Mouse (Mus musculus) lung, embryonic 14.5 days (tissue): ENCODE data around the gene Trmt44. TPM values are rescaled to one million over a fixed set of nuclear protein-coding genes. Genes with fewer than 3 reads are reported as not detected.

Experiments
- ATAC-seq: fragments of 200-750 bp; cut with Nextera tagmentation; 2 replicates; pipeline ENCODE4 v1.8.0; 2017; ENCODE audit warnings: mild to moderate bottlenecking, moderate TSS enrichment, moderate library complexity; ENCODE audit not compliant: insufficient read depth
- DNase-seq: peaks from one replicate; pipeline ENCODE4 v3.0.0-alpha.2; 2015
- H3K27ac ChIP-seq: fragments of 300-500 bp; sonication (generic); 2 replicates; pipeline ENCODE4 v1.5.1; 2014; ENCODE audit warnings: low read depth, mild to moderate bottlenecking, moderate library complexity
- H3K27me3 ChIP-seq: fragments of 300-500 bp; sonication (generic); 2 replicates; pipeline ENCODE4 v1.6.1; 2014; ENCODE audit warnings: low read length, control low read depth; ENCODE audit not compliant: insufficient read depth
- H3K36me3 ChIP-seq: fragments of 300-500 bp; sonication (generic); 2 replicates; pipeline ENCODE4 v1.6.1; 2014; ENCODE audit warnings: control low read depth; ENCODE audit not compliant: insufficient read depth
- H3K4me1 ChIP-seq: fragments of 300-500 bp; sonication (generic); 2 replicates; pipeline ENCODE4 v1.6.1; 2014; ENCODE audit warnings: antibody characterized with exemption, control low read depth; ENCODE audit not compliant: insufficient read depth
- H3K4me2 ChIP-seq: fragments of 300-500 bp; sonication (generic); 2 replicates; pipeline ENCODE4 v1.6.1; 2014; ENCODE audit warnings: mild to moderate bottlenecking
- H3K4me3 ChIP-seq: fragments of 300-500 bp; sonication (generic); 2 replicates; pipeline ENCODE4 v1.5.1; 2014; ENCODE audit warnings: low read depth, low read length
- H3K9ac ChIP-seq: fragments of 300-500 bp; sonication (generic); 2 replicates; pipeline ENCODE4 v1.6.1; 2014
- H3K9me3 ChIP-seq: fragments of 300-500 bp; sonication (generic); 2 replicates; pipeline ENCODE4 v1.6.1; 2016; ENCODE audit warnings: low read depth, low read length, control low read depth
- CTCF ChIP-seq: IDR thresholded peaks from 2 replicates; pipeline ENCODE4 v1.5.1; 2016; ENCODE audit warnings: antibody characterized with exemption, low read depth
- WGBS: fragments of 180-500 bp; shearing (Covaris S2); extraction: QIAGEN DNeasy Blood & Tissue Kit; methylation state at CpG from one replicate; pipeline ENCODE4 v1.1.7; 2014; 5-methylcytosine and 5-hydroxymethylcytosine counted together
- polyA plus RNA-seq: library from polyadenylated mRNA; unstranded; fragments of >200 nt; fragmentation: Nextera tagmentation; extraction: Ambion mirVana; gene quantifications from 2 replicates; pipeline ENCODE4 v1.2.1, GENCODE M21; 2014

Gene Trmt44
- polyA plus RNA-seq, 1 experiment from 2014 or later, result 8.8 TPM

GRCm38 (mm10) chr5:35530442-35530841 lies 44.4 kb downstream of the Trmt44 start:
- H3K36me3 ChIP-seq, result no peaks in the 10 kb centered on the region
- peak; percentile 71 for DNase-seq
- H3K27ac ChIP-seq, result no peak overlapping the region
- H3K9ac ChIP-seq, result no peak overlapping the region
- 16% methylated on average over 4 of the region's 4 CpGs for WGBS
- H3K4me2 ChIP-seq, result no peak overlapping the region
- H3K27me3 ChIP-seq, result peaks cover 3% of the 10 kb centered on the region; the same call in 1 of the 2 replicates
- ATAC-seq, result no peak
- no peaks in the 10 kb centered on the region for H3K9me3 ChIP-seq
- no peak overlapping the region for H3K4me3 ChIP-seq
- TF ChIP-seq CTCF, result peak; percentile 71
- peaks cover 6% of the 10 kb centered on the region for H3K4me1 ChIP-seq

- H3K27me3 ChIP-seq, result peaks cover 16% of the 10 kb centered on the region; the same call in 1 of the 2 replicates
- no peaks in the 10 kb centered on the region for H3K36me3 ChIP-seq
- ATAC-seq, result peak; percentile 90
- TF ChIP-seq CTCF, result peak; percentile 50
- H3K4me3 ChIP-seq, result peak within 1 kb of the TSS; percentile 27
- H3K9me3 ChIP-seq, result no peaks in the 10 kb centered on the region
- H3K4me1 ChIP-seq, result peaks cover 6% of the 10 kb centered on the region
- 2% methylated on average over 29 of the region's 29 CpGs for WGBS
- peak within 1 kb of the TSS; percentile 30 for H3K9ac ChIP-seq
- peak within 1 kb of the TSS; percentile 59 for H3K4me2 ChIP-seq
- no peak within 1 kb of the TSS for H3K27ac ChIP-seq
- DNase-seq, result peak; percentile 83
Observed at GRCm38 (mm10) chr5:35525469-35526123, 49.3 kb downstream of the Trmt44 start, which contains the start of gene Cpz. Gene Cpz, minus strand, starts transcription at chr5:35525698.

DNA sequence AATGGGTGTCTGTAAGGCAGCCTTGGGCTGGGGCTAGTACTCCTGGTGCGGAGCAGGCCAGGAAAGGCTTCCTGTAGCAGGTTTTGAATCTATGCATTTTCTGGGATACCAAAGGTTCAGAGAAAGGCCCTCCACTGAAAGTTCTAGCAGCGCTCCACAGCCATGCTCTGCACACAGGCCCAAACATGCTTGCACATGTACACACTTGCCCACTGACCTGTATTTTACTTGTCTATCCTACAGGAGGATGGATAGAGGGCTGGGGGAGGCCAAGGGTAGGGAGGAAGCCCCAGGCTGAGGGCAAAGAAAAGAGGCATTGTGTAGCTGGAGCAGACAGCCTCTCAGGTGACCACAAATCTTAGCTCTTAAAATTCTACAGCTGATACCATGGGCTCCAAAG lies 50.5 kb downstream of the Trmt44 start:
- no peak for TF ChIP-seq CTCF
- H3K27ac ChIP-seq, result no peak overlapping the region
- peaks cover 6% of the 10 kb centered on the region for H3K4me1 ChIP-seq
- H3K4me2 ChIP-seq, result peak overlapping the region; percentile 59; the same call in 1 of the 2 replicates
- no peaks in the 10 kb centered on the region for H3K9me3 ChIP-seq
- ATAC-seq (no peak), DNase-seq (no peak)
- H3K36me3 ChIP-seq, result no peaks in the 10 kb centered on the region
- WGBS, result 65% methylated on average over 2 of the region's 2 CpGs
- H3K27me3 ChIP-seq, result peaks cover 16% of the 10 kb centered on the region; the same call in 1 of the 2 replicates
- H3K9ac ChIP-seq, result no peak overlapping the region
- H3K4me3 ChIP-seq, result no peak overlapping the region

DNA sequence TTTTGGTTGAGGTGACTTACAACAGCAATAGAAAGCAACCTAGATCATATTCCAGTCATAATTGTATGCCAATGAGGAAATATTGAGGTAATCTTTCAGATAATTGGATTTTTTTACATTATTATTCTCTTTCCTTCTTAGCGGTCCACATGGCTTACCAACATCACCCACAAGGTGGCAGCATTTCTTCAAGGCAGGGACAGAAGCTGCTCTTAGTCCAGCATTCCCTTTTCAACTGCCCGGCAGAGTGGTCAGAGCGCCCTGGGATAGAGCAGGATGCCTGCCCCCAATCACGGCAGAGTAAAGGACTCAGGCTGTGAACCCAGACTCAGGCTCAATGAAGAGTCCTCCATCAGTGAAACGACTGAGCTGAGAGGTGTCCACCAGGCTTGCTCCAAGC lies 51.1 kb downstream of the Trmt44 start:
- Histone ChIP-seq H3K36me3 (no peaks in the 10 kb centered on the region), H3K4me3 (no peak overlapping the region), H3K4me1 (peaks cover 6% of the 10 kb centered on the region), H3K4me2 (no peak overlapping the region), H3K27me3 (peaks cover 16% of the 10 kb centered on the region; the same call in 1 of the 2 replicates), H3K27ac (no peak overlapping the region), H3K9ac (no peak overlapping the region), H3K9me3 (no peaks in the 10 kb centered on the region)
- ATAC-seq (peak; percentile 54; the same call in 1 of the 2 replicates), DNase-seq (peak; percentile 92)
- peak; percentile 92 for TF ChIP-seq CTCF
- WGBS, result 3% methylated on average over 5 of the region's 5 CpGs

DNA sequence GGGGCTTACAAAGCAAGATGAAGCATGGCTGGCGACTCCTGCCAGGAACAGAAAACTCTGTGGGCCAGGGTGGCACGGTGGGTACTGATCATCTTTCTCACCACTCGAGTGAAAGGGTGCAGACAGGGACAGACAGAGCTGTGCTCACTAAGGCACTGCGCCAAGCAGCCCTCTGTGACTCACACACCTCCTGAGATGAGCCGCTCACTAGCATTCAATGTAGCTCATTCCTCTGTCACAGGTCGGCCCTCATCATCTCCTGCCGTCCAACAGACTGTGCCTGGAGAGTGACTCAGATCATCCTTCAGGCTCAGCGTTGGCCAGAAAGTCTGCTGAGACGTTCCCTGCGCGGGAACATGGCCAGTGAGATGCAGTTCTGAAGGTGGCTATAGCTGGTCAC lies 58.1 kb downstream of the Trmt44 start:
- no peak for TF ChIP-seq CTCF
- H3K27me3 ChIP-seq, result no peaks in the 10 kb centered on the region
- H3K4me1 ChIP-seq, result no peaks in the 10 kb centered on the region
- no peak overlapping the region for H3K4me3 ChIP-seq
- DNase-seq (no peak), ATAC-seq (no peak)
- H3K9ac ChIP-seq, result no peak overlapping the region
- 72% methylated on average over 11 of the region's 11 CpGs for WGBS
- no peak overlapping the region for H3K4me2 ChIP-seq
- no peak overlapping the region for H3K27ac ChIP-seq
- no peaks in the 10 kb centered on the region for H3K9me3 ChIP-seq
- H3K36me3 ChIP-seq, result no peaks in the 10 kb centered on the region

DNA sequence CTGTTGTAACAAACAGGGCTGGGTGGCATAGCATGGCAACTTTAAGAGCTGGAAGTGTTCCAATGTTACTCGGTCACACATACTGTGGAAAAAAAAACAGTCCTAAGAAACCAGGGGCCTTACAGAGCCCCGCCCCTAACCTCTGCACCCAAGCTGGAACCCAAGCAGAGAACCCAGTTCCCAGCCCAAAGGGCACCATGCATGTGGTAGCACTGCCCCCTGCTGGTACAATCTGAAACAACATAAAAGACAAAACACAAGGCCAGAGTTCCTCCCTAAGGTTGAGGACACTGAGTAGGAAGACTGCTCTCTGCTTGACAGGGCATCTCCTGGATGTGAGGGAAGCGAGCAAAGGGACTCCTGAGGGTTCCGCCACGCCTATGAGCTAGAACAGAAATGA lies 64.3 kb downstream of the Trmt44 start:
- ATAC-seq (no peak), DNase-seq (peak; percentile 86)
- Histone ChIP-seq H3K27ac (no peak overlapping the region), H3K9ac (no peak overlapping the region), H3K36me3 (no peaks in the 10 kb centered on the region), H3K27me3 (no peaks in the 10 kb centered on the region), H3K4me3 (no peak overlapping the region), H3K4me2 (no peak overlapping the region), H3K4me1 (no peaks in the 10 kb centered on the region), H3K9me3 (no peaks in the 10 kb centered on the region)
- WGBS, result 18% methylated on average over 5 of the region's 5 CpGs
- peak; percentile 96 for TF ChIP-seq CTCF

Other genes starting within 250 kb of the Trmt44 start
- gene Hmx1, start 186.0 kb downstream of the Trmt44 start, polyA plus RNA-seq, result not detected in 2 replicates
- 5.3 and 5.4 TPM in 2 replicates for gene Cpz, start 49.4 kb downstream of the Trmt44 start, polyA plus RNA-seq
- 13.8 and 13.9 TPM in 2 replicates for gene Acox3, start 8.0 kb upstream of the Trmt44 start, polyA plus RNA-seq
- 19.6 and 21.9 TPM in 2 replicates for gene Htra3, start 104.7 kb upstream of the Trmt44 start, polyA plus RNA-seq
- gene Sh3tc1, start 164.9 kb upstream of the Trmt44 start, polyA plus RNA-seq, result 8.7 and 10.6 TPM in 2 replicates
- gene Ablim2, start 182.8 kb upstream of the Trmt44 start, polyA plus RNA-seq, result 0.36 and 0.45 TPM in 2 replicates